Mouse (Mus musculus): ENCODE results near the gene Trim43c. TPM values are rescaled to one million over a fixed set of nuclear protein-coding genes. Genes with fewer than 3 reads are reported as not detected.
"Not testable (repeated sequence)": the region's sequence is repeated elsewhere in the genome, so short reads cannot be mapped to it uniquely, and the experiment has no call there.

The Trim43c gene
- 0.15 and 0.19 TPM in 2 replicates for polyA plus RNA-seq (2014; fragmentation: Nextera tagmentation; extraction: Ambion mirVana)

DNA sequence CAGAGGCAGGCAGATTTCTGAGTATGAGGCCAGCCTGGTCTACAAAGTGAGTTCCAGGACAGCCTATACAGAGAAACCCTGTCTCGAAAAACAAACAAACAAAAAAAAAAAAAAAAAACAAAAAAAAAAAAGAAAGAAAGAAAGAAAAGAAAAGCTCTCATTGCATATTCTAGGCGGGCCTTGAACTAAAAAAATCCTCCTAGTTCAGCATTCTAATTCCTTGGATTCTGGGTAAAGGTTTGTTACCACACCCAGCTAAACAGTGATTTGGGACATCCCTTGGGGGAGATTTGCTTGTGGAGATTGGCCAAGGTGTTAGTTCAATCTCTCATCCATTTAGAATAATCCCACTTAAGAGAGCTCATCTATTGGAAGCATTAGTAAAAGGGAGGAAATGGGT, at the start of gene Trim43c:
Trim43c (plus strand) TSS at position 301 of the 400 bp plus-strand sequence.
- H3K27me3 ChIP-seq (ENCODE audit: control insufficient read depth, insufficient read depth, low read length); H3K4me3 ChIP-seq (ENCODE audit: low read depth, low read length); H3K4me1 ChIP-seq (ENCODE audit: control insufficient read depth, insufficient read depth, low read length); H3K36me3 ChIP-seq (ENCODE audit: control insufficient read depth, insufficient read depth, low read length); H3K27ac ChIP-seq (ENCODE audit: low read length); H3K4me2 ChIP-seq (replicated peaks; ENCODE audit: low read depth, low read length); H3K9me3 ChIP-seq (ENCODE audit: control insufficient read depth, low read depth, low read length); H3K9ac ChIP-seq (replicated peaks; ENCODE audit: low read depth, low read length); ATAC-seq (ENCODE audit: insufficient number of reproducible peaks, insufficient read depth, low FRiP score, low read depth): not testable (repeated sequence)
- WGBS: 86% methylated on average over 2 of the region's 2 CpGs

DNA sequence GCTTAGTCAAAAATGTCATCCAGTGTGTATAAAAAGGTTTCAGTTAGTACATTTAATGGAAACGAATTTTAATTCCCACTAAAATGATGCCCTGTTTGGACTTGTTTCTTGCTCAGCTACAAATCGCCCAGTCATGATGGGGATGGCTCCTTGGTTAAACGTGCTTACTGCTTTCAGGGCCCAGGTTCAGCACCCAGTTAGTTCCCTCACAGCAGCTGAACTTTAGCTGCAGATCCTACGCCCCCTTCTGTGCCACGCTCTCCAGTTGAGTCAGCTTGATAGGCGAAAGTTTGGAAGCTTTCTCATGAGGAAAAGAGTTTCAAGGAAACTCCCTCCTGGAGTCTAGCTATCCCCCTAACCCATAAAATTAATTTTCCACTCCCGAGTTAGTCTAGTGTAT, 14.1 kb downstream of the Trim43c start:
- H3K9me3 ChIP-seq (ENCODE audit: control insufficient read depth, low read depth, low read length); H3K4me1 ChIP-seq (ENCODE audit: control insufficient read depth, insufficient read depth, low read length); H3K27me3 ChIP-seq (ENCODE audit: control insufficient read depth, insufficient read depth, low read length); H3K9ac ChIP-seq (replicated peaks; ENCODE audit: low read depth, low read length); H3K4me3 ChIP-seq (ENCODE audit: low read depth, low read length); H3K4me2 ChIP-seq (replicated peaks; ENCODE audit: low read depth, low read length); ATAC-seq (ENCODE audit: insufficient number of reproducible peaks, insufficient read depth, low FRiP score, low read depth); H3K36me3 ChIP-seq (ENCODE audit: control insufficient read depth, insufficient read depth, low read length); H3K27ac ChIP-seq (ENCODE audit: low read length): not testable (repeated sequence)
- 57% methylated on average over 7 of the region's 7 CpGs for WGBS

DNA sequence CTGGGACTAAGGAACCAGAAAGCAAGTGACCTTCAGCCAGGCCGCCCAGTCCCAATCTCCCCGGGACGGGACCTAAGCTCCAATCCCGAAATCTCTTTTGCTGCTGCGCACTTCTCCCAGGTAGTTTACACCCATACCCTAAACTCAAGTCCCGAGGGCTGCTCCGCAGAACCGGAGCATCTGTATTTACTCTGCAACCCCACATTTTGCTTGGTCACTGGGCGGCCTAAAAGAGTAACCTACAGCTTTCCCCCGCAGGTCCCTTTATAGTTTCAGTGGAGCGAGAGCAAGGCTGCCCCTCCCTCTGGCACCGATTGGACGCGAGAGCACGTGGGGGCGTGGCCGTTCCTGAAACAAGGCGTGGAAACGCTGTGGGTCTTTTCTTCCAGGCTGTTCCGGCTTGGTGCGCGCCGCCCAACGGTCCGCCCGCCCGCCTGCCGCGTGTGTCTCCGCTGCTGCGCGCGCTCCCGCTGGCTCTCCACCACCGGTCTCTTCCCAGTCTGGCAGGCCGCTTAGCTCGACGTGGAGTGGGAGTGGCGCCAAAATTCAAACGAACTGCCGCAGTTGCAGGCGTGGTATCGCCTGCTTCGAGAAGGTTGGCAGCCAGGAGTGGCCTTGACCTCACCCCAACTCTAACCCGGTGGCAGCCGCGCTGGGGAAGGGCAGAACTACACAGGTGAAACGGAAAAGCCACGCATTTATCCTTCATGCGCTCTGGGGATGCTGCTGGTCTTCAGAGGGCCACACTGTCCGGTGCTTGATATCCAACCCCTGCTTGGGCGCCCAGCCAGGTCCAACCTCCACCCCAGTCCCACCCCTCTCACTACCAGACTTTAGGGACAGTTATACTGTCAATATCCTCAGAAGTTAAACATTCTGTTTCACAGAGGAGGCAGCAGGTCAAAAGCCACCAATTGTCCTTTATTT, 19.9 kb downstream of the Trim43c start:
- WGBS: 2% methylated on average over 48 of the region's 52 CpGs
- H3K4me2 ChIP-seq (replicated peaks; ENCODE audit: low read depth, low read length): peak overlapping the region; percentile 43
- H3K9me3 ChIP-seq (ENCODE audit: control insufficient read depth, low read depth, low read length); H3K4me1 ChIP-seq (ENCODE audit: control insufficient read depth, insufficient read depth, low read length); H3K27ac ChIP-seq (ENCODE audit: low read length); H3K27me3 ChIP-seq (ENCODE audit: control insufficient read depth, insufficient read depth, low read length); H3K9ac ChIP-seq (replicated peaks; ENCODE audit: low read depth, low read length); H3K36me3 ChIP-seq (ENCODE audit: control insufficient read depth, insufficient read depth, low read length): not testable (repeated sequence)
- H3K4me3 ChIP-seq (ENCODE audit: low read depth, low read length): peak overlapping the region; percentile 30
- peak; percentile 98 for ATAC-seq (ENCODE audit: insufficient number of reproducible peaks, insufficient read depth, low FRiP score, low read depth)

Other genes with a start within 250 kb of the Trim43c start
- 33.2 and 45.8 TPM in 2 replicates for gene Mthfsl, start 118.9 kb upstream of the Trim43c start, polyA plus RNA-seq (2014; fragmentation: Nextera tagmentation; extraction: Ambion mirVana)
- 0.55 and 0.58 TPM in 2 replicates for gene Bcl2a1d, start 107.2 kb upstream of the Trim43c start, polyA plus RNA-seq (2014; fragmentation: Nextera tagmentation; extraction: Ambion mirVana)
- gene Bcl2a1a, start 117.7 kb downstream of the Trim43c start, polyA plus RNA-seq (2014; fragmentation: Nextera tagmentation; extraction: Ambion mirVana): 0.32 TPM in 1 of 2 replicates, not detected in the other

All from stomach, embryonic 14.5 days (tissue).